Mouse (Mus musculus): Measurements from ENCODE around the gene Sephs2. TPM values are rescaled to one million over a fixed set of nuclear protein-coding genes. Genes with fewer than 3 reads are reported as not detected.

Gene Sephs2
- polyA plus RNA-seq (2012; ENCODE audit: low replicate concordance), result 18.3 and 56.1 TPM in 2 replicates

DNA sequence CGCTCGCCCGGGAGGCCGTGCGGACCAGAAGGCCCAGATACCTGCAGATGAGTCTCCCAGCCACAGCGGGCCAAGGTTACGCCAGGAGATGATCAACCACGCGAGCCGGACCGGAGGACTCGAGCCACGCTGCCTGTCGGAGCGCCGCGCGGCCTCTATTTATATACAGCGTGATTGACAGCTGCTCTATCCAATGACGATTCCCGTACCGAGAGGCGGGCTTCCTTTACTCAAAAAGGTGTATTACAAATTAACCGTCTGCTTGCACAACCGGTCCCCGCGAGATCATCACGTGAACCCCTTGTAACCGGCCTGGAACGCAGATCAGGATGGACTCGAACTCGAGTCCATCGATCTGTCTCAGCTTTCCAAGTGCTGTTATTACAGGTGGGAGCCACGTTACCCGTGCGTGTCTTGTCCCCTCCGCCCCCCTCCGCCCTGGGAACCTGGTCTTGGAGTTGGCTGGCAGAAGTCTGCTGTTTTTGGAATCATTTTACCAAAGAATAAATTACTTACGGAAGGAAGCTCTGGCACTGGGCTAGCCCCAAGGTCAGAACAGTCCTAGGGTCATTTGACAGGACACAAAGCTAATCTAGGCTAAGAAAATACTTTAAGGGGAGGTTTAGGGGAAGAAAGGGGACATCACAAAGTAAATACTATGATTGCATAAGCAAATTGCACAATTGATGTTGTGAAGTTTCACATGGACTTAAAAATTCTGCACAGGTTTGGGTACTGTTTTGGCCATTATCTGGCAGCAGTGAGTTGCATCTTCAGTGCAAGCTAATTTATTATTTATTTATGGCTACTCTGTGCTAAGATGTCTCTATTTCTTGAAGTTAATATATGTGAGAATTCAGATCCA is at the start of gene Sephs2:
Gene Sephs2 (minus strand): TSS at position 131 of the 865 bp plus-strand sequence.

DNA sequence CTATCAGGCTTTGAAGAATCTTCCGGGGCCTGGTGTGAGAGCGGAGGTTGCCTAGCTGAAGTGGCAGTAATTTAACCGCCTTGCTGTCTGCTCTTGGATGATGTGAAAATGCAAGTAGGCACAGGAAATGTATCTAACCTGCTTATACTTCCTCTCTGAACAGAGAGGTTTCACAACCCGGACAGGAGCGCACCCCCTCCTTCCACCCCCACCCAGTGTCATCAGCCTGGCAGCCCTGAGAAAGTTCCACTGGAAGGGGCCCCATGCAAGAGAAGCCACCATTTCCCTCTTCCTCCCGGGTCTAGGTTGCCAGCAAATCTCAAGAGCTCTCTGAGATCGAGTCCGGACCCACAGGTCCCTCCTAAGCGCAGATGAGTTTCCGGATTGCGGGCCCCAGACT is 22.2 kb upstream of the Sephs2 start, which contains the start of gene Itgal:
Gene Itgal (plus strand): TSS at position 163 of the 400 bp plus-strand sequence.

GRCm38 (mm10) chr7:127260309-127261111 is 13.3 kb downstream of the Sephs2 start, which contains the start of gene Dctpp1:
Dctpp1 (minus strand) TSS chr7:127260709.

DNA sequence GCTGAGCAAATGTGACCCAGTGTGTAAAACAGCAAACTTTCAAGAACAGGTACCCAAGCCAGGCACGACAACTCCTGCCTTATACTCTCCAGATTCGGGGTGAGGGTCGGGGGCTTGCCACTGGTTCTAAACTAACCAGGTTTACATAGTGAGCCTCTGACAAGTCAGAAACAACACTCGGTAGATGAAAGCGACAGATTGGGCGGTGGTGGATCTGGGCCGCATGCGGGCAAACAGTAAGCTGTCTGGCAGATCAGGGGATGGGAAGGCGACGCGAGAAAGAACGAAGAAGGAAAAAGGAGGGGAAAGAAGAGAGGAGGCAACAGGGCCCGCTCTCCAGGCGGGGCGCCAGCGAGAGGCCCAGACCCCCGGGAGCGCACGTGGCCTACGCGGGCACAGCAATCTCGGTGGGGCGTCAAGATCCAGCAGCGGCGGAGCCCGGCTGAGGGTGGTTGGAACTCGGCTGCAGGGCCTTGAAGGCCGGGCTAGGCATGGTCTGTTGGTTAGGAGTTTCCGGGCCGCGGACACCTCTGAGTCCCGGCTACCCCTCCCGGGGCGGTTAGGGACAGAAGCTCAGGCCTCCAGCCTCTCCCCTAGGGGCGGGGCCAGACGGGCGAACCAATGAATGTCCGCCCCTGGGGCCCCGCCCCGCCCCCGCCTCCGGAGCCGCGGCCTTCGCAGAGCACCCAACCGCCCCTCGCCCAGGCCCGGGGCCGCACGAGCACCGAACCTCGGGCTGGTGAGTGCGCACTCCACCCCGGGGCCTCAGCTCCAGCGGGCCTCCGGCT is 29.8 kb downstream of the Sephs2 start, which contains the start of gene Zfp771:
Gene Zfp771 (plus strand): TSS at position 405 of the 788 bp plus-strand sequence.

DNA sequence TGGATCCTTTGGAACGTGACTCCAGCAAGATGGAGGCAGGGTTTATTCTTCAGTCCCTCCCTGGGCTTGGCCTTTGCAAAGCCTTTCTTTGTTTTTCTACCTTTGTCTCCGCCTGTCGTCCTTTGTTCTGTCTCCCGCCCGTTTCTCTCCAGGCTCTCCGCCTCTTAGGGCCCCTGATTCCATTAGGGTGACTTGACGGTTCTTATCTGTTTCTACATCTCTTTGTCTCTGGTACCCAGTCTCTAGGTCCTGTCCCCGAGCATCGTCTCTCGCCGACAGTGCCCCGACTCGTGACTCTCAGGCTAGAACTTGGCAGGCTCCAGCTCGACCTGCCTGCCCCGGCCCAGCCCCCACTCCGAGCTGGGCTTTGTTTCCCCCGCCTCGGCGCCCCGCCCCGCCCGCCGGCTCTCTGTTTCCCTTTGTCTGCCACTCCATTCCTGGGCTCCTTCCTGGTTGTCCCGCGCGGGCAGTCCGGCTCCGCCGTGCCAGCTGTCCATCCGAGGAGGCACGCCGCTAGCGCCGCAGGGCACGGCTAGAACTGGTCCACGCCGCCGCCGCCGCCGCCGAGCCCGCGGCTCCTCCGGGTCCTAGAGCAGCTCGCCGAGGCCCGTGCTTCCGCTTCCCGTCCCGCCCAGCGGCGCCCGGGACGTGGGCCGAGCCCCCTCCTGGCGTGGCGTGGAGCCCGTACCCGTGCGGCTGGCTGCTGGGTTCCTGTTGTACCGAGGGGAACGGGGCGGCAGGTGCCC is 41.1 kb downstream of the Sephs2 start, which contains the start of the genes Zfp553 and Sept1:
Gene Zfp553 (plus strand): TSS at position 440 of the 746 bp plus-strand sequence.
Gene Sept1 (minus strand): TSS at position 509 of the 746 bp plus-strand sequence.

Other genes starting within 250 kb of the Sephs2 start
- gene Maz, start 247.0 kb downstream of the Sephs2 start, polyA plus RNA-seq (2012; ENCODE audit: low replicate concordance), result 317 and 823 TPM in 2 replicates
- gene Kif22, start 231.6 kb downstream of the Sephs2 start, polyA plus RNA-seq (2012; ENCODE audit: low replicate concordance), result 2.6 and 9.1 TPM in 2 replicates
- 0.27 TPM in 1 of 2 replicates, not detected in the other for gene Zg16, start 186.7 kb downstream of the Sephs2 start, polyA plus RNA-seq (2012; ENCODE audit: low replicate concordance)
- gene AI467606, start 182.7 kb downstream of the Sephs2 start, polyA plus RNA-seq (2012; ENCODE audit: low replicate concordance), result 271 and 357 TPM in 2 replicates
- 5.7 and 7.0 TPM in 2 replicates for gene Qprt, start 151.8 kb downstream of the Sephs2 start, polyA plus RNA-seq (2012; ENCODE audit: low replicate concordance)
- 81.8 and 125 TPM in 2 replicates for gene Spn, start 136.2 kb downstream of the Sephs2 start, polyA plus RNA-seq (2012; ENCODE audit: low replicate concordance)
- gene Cd2bp2, start 78.0 kb downstream of the Sephs2 start, polyA plus RNA-seq (2012; ENCODE audit: low replicate concordance), result 63.2 and 81.0 TPM in 2 replicates
- 48.8 and 114 TPM in 2 replicates for gene Tbc1d10b, start 65.6 kb downstream of the Sephs2 start, polyA plus RNA-seq (2012; ENCODE audit: low replicate concordance)
- 3.8 TPM in 1 of 2 replicates, not detected in the other for gene Mylpf, start 65.2 kb downstream of the Sephs2 start, polyA plus RNA-seq (2012; ENCODE audit: low replicate concordance)
- 19.8 and 21.6 TPM in 2 replicates for gene Zfp553, start 41.0 kb downstream of the Sephs2 start, polyA plus RNA-seq (2012; ENCODE audit: low replicate concordance)
- gene Sept1, start 40.9 kb downstream of the Sephs2 start, polyA plus RNA-seq (2012; ENCODE audit: low replicate concordance), result 741 and 939 TPM in 2 replicates
- 30.4 and 62.4 TPM in 2 replicates for gene Zfp771, start 29.8 kb downstream of the Sephs2 start, polyA plus RNA-seq (2012; ENCODE audit: low replicate concordance)
- gene Dctpp1, start 13.3 kb downstream of the Sephs2 start, polyA plus RNA-seq (2012; ENCODE audit: low replicate concordance), result 11.9 and 40.3 TPM in 2 replicates
- 65.9 and 91.0 TPM in 2 replicates for gene Itgal, start 22.2 kb upstream of the Sephs2 start, polyA plus RNA-seq (2012; ENCODE audit: low replicate concordance)
- 11.8 and 12.1 TPM in 2 replicates for gene Zfp768, start 71.5 kb upstream of the Sephs2 start, polyA plus RNA-seq (2012; ENCODE audit: low replicate concordance)
- gene Zfp747, start 102.0 kb upstream of the Sephs2 start, polyA plus RNA-seq (2012; ENCODE audit: low replicate concordance), result 6.0 and 8.8 TPM in 2 replicates
- 1.1 and 1.4 TPM in 2 replicates for gene 9130019O22Rik, start 113.1 kb upstream of the Sephs2 start, polyA plus RNA-seq (2012; ENCODE audit: low replicate concordance)
- gene E430018J23Rik, start 119.6 kb upstream of the Sephs2 start, polyA plus RNA-seq (2012; ENCODE audit: low replicate concordance), result 5.7 and 9.3 TPM in 2 replicates
- 2.3 and 3.1 TPM in 2 replicates for gene Zfp764, start 132.8 kb upstream of the Sephs2 start, polyA plus RNA-seq (2012; ENCODE audit: low replicate concordance)
- 25.8 and 61.8 TPM in 2 replicates for gene Zfp688, start 148.0 kb upstream of the Sephs2 start, polyA plus RNA-seq (2012; ENCODE audit: low replicate concordance)
- gene Zfp689, start 175.1 kb upstream of the Sephs2 start, polyA plus RNA-seq (2012; ENCODE audit: low replicate concordance), result 13.2 and 16.8 TPM in 2 replicates
- gene Prr14, start 185.6 kb upstream of the Sephs2 start, polyA plus RNA-seq (2012; ENCODE audit: low replicate concordance), result 140 and 180 TPM in 2 replicates
- gene Fbrs, start 205.1 kb upstream of the Sephs2 start, polyA plus RNA-seq (2012; ENCODE audit: low replicate concordance), result 733 and 1,419 TPM in 2 replicates
- 63.6 and 79.8 TPM in 2 replicates for gene Srcap, start 237.9 kb upstream of the Sephs2 start, polyA plus RNA-seq (2012; ENCODE audit: low replicate concordance)
- gene Gm42715, start 245.5 kb upstream of the Sephs2 start, polyA plus RNA-seq (2012; ENCODE audit: low replicate concordance), result 39.4 and 48.5 TPM in 2 replicates

Data from hematopoietic multipotent progenitor cell, adult 10-12 weeks (in vitro differentiated cells).